Comparison of ENCODE assay signal across 20 mouse cellular contexts in the genomic region with DNA sequence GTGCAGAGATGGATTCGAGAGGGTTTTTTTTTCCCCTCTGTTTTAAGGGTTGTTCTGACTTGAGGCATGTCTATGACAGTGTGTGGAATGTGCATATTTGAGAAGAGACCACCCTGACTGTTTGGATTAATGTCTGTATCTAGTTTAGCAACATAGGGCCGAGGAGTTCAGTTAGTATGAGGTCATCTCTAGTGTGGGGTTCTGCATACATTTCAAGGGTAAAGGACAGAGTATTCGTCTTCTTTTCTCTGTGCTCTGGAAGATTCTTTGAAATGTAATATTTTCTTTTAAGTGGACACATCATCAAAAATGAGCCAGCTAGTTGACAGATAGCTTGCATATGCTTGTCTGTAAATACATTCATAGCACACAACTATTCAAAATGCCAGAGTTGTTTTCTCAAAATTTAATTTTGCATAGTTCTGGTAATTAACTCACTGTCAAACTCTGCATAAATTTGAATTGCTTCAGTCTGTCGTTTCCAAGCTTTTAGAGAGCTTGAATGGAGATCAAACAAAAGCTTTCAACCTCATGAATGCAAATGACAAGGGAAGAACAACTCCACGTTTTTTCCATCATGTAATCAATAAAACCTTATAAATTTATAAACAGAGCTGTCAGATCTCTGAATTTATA.
DNase-seq lines count a peak whose midpoint lies in the region; ATAC-seq and TF ChIP-seq lines count a peak whose summit lies in the region.
"Had no signal": no experiment of that assay in that cellular context is flagged by ENCODE, and none has a peak within 500 bp of the region (broad histone marks: within the 10 kb centered on the region; RNA-seq: fewer than 3 reads in every experiment).

No protein-coding gene starts in this region.

- no peak for TF ChIP-seq CTCF in kidney, postnatal 0 days (IDR thresholded peaks at IDR 0.05; ENCODE audit: low read depth)
- TF ChIP-seq CTCF in stomach, postnatal 0 days (IDR thresholded peaks at IDR 0.05; ENCODE audit: low read depth), result no peak
- no peak for TF ChIP-seq CTCF in cerebellum, adult 2 months (IDR thresholded peaks at IDR 0.05; ENCODE audit: borderline replicate concordance, insufficient read depth, low read depth, low read length)

- no peak overlapping the region for H3K4me3 ChIP-seq in forebrain, embryonic 15.5 days
- no peak overlapping the region for H3K4me3 ChIP-seq in forebrain, embryonic 10.5 days
- H3K4me3 ChIP-seq in kidney, postnatal 0 days (replicated peaks; ENCODE audit: low read depth, low read length), result no peak overlapping the region
- H3K4me3 ChIP-seq in stomach, embryonic 14.5 days (ENCODE audit: low read depth, low read length), result no peak overlapping the region
- no peak overlapping the region for H3K4me3 ChIP-seq in stomach, postnatal 0 days (ENCODE audit: low read depth, low read length)
- no peak overlapping the region for H3K4me3 ChIP-seq in cerebellum, adult 2 months (replicated peaks; ENCODE audit: insufficient read depth, low read depth, low read length)
- H3K4me3 ChIP-seq: embryonic facial prominence, embryonic 12.5 days; heart, embryonic 15.5 days; limb, embryonic 12.5 days had no signal

- no peak for TF ChIP-seq EP300 in stomach, postnatal 0 days (optimal IDR thresholded peaks at IDR 0.05)

- H3K4me2 ChIP-seq in forebrain, embryonic 15.5 days (replicated peaks), result no peak overlapping the region
- no peak overlapping the region for H3K4me2 ChIP-seq in kidney, postnatal 0 days (ENCODE audit: low read length)
- no peak overlapping the region for H3K4me2 ChIP-seq in stomach, embryonic 14.5 days (replicated peaks; ENCODE audit: low read depth, low read length)
- no peak overlapping the region for H3K4me2 ChIP-seq in stomach, postnatal 0 days (replicated peaks; ENCODE audit: low read depth)
- H3K4me2 ChIP-seq: embryonic facial prominence, embryonic 12.5 days; heart, embryonic 15.5 days; hindbrain, embryonic 14.5 days; limb, embryonic 12.5 days; liver, embryonic 11.5 days; midbrain, embryonic 11.5 days had no signal

- peaks cover 11% of the 10 kb centered on the region for H3K4me1 ChIP-seq in forebrain, embryonic 15.5 days
- peaks cover 3% of the 10 kb centered on the region; the same call in 1 of the 2 replicates for H3K4me1 ChIP-seq in forebrain, embryonic 10.5 days
- H3K4me1 ChIP-seq in kidney, postnatal 0 days (replicated peaks; ENCODE audit: insufficient read depth, low read length), result 0 out of 2 replicates have a peak, but pooled peaks cover 4% of the 10 kb centered on the region
- peaks cover 3% of the 10 kb centered on the region; the same call in 1 of the 2 replicates for H3K4me1 ChIP-seq in stomach, embryonic 14.5 days (ENCODE audit: control insufficient read depth, insufficient read depth, low read length)
- no peaks in the 10 kb centered on the region for H3K4me1 ChIP-seq in stomach, postnatal 0 days (replicated peaks; ENCODE audit: control insufficient read depth, insufficient read depth)
- H3K4me1 ChIP-seq in cerebellum, adult 2 months (ENCODE audit: control insufficient read depth, insufficient read depth, low read length), result no peaks in the 10 kb centered on the region
- H3K4me1 ChIP-seq: embryonic facial prominence, embryonic 12.5 days; limb, embryonic 12.5 days had no signal

- 23% methylated on average over 5 of the region's 5 CpGs for WGBS in forebrain, embryonic 15.5 days
- WGBS in forebrain, embryonic 10.5 days, result 74% methylated on average over 5 of the region's 5 CpGs
- WGBS in kidney, postnatal 0 days, result 51% methylated on average over 5 of the region's 5 CpGs
- WGBS in stomach, embryonic 14.5 days, result 26% methylated on average over 5 of the region's 5 CpGs
- WGBS in stomach, postnatal 0 days, result 30% methylated on average over 5 of the region's 5 CpGs
- 20% methylated on average over 5 of the region's 5 CpGs for WGBS in cerebellum, adult 2 months

- ATAC-seq in forebrain, embryonic 15.5 days (replicated peaks), result 0 out of 2 replicates have a peak, but pooled peaks have one; percentile 41
- ATAC-seq in kidney, postnatal 0 days (replicated peaks; ENCODE audit: low FRiP score, low read depth), result peak; percentile 33; the same call in 1 of the 2 replicates
- no peak for ATAC-seq in stomach, embryonic 14.5 days (ENCODE audit: insufficient number of reproducible peaks, insufficient read depth, low FRiP score, low read depth)
- no peak for ATAC-seq in stomach, postnatal 0 days (ENCODE audit: low FRiP score, low TSS enrichment)
- ATAC-seq: liver, postnatal 0 days had no signal

- H3K9me3 ChIP-seq in forebrain, embryonic 15.5 days, result no peaks in the 10 kb centered on the region
- H3K9me3 ChIP-seq in forebrain, embryonic 10.5 days, result no peaks in the 10 kb centered on the region
- H3K9me3 ChIP-seq in kidney, postnatal 0 days (replicated peaks; ENCODE audit: low read length), result no peaks in the 10 kb centered on the region
- no peaks in the 10 kb centered on the region for H3K9me3 ChIP-seq in stomach, embryonic 14.5 days (ENCODE audit: control insufficient read depth, low read depth, low read length)
- no peaks in the 10 kb centered on the region for H3K9me3 ChIP-seq in stomach, postnatal 0 days (ENCODE audit: control insufficient read depth, low read length)
- H3K9me3 ChIP-seq: embryonic facial prominence, embryonic 12.5 days had no signal

- H3K36me3 ChIP-seq in forebrain, embryonic 15.5 days, result no peaks in the 10 kb centered on the region
- H3K36me3 ChIP-seq in forebrain, embryonic 10.5 days (replicated peaks), result no peaks in the 10 kb centered on the region
- H3K36me3 ChIP-seq in kidney, postnatal 0 days (ENCODE audit: insufficient read depth, low read length), result no peaks in the 10 kb centered on the region
- no peaks in the 10 kb centered on the region for H3K36me3 ChIP-seq in stomach, embryonic 14.5 days (ENCODE audit: control insufficient read depth, insufficient read depth, low read length)
- no peaks in the 10 kb centered on the region for H3K36me3 ChIP-seq in stomach, postnatal 0 days (ENCODE audit: control insufficient read depth, insufficient read depth, low read length)
- H3K36me3 ChIP-seq: embryonic facial prominence, embryonic 12.5 days; heart, embryonic 15.5 days; limb, embryonic 12.5 days had no signal

- no peak for DNase-seq in forebrain, embryonic 10.5 days (ENCODE audit: extremely low spot score, low spot score)
- DNase-seq in kidney, postnatal 0 days (ENCODE audit: low spot score), result peak; percentile 88
- no peak for DNase-seq in kidney, adult 8-10 months
- DNase-seq in stomach, postnatal 0 days (ENCODE audit: low spot score), result no peak
- no peak for DNase-seq in cerebellum, adult 2 months
- DNase-seq: adrenal gland, postnatal 25 days; cerebellum, adult 11-12 months; cerebellum, postnatal 14 days; heart, postnatal 36 days; kidney, postnatal 36 days; liver, postnatal 0 days; thymus, postnatal 14 days had no signal

- H3K27me3 ChIP-seq in forebrain, embryonic 15.5 days, result no peaks in the 10 kb centered on the region
- H3K27me3 ChIP-seq in forebrain, embryonic 10.5 days (ENCODE audit: poor library complexity, severe bottlenecking), result no peaks in the 10 kb centered on the region
- no peaks in the 10 kb centered on the region for H3K27me3 ChIP-seq in kidney, postnatal 0 days (ENCODE audit: insufficient read depth, low read length)
- H3K27me3 ChIP-seq in stomach, embryonic 14.5 days (ENCODE audit: control insufficient read depth, insufficient read depth, low read length), result no peaks in the 10 kb centered on the region
- H3K27me3 ChIP-seq in stomach, postnatal 0 days (ENCODE audit: control insufficient read depth, insufficient read depth, low read length), result no peaks in the 10 kb centered on the region
- no peaks in the 10 kb centered on the region for H3K27me3 ChIP-seq in cerebellum, adult 2 months (ENCODE audit: control insufficient read depth, insufficient read depth, low read length)
- H3K27me3 ChIP-seq: embryonic facial prominence, embryonic 12.5 days; heart, embryonic 15.5 days; limb, embryonic 12.5 days had no signal

- TF ChIP-seq POLR2A in cerebellum, adult 2 months (IDR thresholded peaks at IDR 0.05; ENCODE audit: borderline replicate concordance, insufficient read depth, low read length), result no peak

- no peak overlapping the region for H3K27ac ChIP-seq in forebrain, embryonic 15.5 days (replicated peaks)
- no peak overlapping the region for H3K27ac ChIP-seq in forebrain, embryonic 10.5 days
- H3K27ac ChIP-seq in kidney, postnatal 0 days, result no peak overlapping the region
- H3K27ac ChIP-seq in stomach, embryonic 14.5 days (ENCODE audit: low read length), result 0 out of 2 replicates have a peak overlapping the region, but pooled peaks have one; percentile 27
- H3K27ac ChIP-seq in stomach, postnatal 0 days (replicated peaks), result no peak overlapping the region
- H3K27ac ChIP-seq in cerebellum, adult 2 months (ENCODE audit: insufficient read depth, low read length), result no peak overlapping the region
- H3K27ac ChIP-seq: embryonic facial prominence, embryonic 12.5 days; heart, embryonic 15.5 days; hindbrain, embryonic 14.5 days; limb, embryonic 12.5 days had no signal

- no peak overlapping the region for H3K9ac ChIP-seq in forebrain, embryonic 15.5 days (replicated peaks)
- no peak overlapping the region for H3K9ac ChIP-seq in kidney, postnatal 0 days (ENCODE audit: low read depth, low read length)
- H3K9ac ChIP-seq in stomach, embryonic 14.5 days (replicated peaks; ENCODE audit: low read depth, low read length), result no peak overlapping the region
- H3K9ac ChIP-seq in stomach, postnatal 0 days (ENCODE audit: low read length), result no peak overlapping the region
- H3K9ac ChIP-seq: embryonic facial prominence, embryonic 12.5 days; heart, embryonic 15.5 days; hindbrain, embryonic 14.5 days; limb, embryonic 12.5 days; liver, postnatal 0 days had no signal

Comparison
In these comparisons a context has a peak if more than half of its experiments do, and no peak if none do; other contexts are left out.
1. ATAC-seq: peak in forebrain, embryonic 15.5 days (single experiment) and kidney, postnatal 0 days (single experiment); none in stomach, embryonic 14.5 days (single experiment) and stomach, postnatal 0 days (single experiment).